Mouse (Mus musculus): ENCODE results near the gene Dedd2.

Dedd2 gene

DNA sequence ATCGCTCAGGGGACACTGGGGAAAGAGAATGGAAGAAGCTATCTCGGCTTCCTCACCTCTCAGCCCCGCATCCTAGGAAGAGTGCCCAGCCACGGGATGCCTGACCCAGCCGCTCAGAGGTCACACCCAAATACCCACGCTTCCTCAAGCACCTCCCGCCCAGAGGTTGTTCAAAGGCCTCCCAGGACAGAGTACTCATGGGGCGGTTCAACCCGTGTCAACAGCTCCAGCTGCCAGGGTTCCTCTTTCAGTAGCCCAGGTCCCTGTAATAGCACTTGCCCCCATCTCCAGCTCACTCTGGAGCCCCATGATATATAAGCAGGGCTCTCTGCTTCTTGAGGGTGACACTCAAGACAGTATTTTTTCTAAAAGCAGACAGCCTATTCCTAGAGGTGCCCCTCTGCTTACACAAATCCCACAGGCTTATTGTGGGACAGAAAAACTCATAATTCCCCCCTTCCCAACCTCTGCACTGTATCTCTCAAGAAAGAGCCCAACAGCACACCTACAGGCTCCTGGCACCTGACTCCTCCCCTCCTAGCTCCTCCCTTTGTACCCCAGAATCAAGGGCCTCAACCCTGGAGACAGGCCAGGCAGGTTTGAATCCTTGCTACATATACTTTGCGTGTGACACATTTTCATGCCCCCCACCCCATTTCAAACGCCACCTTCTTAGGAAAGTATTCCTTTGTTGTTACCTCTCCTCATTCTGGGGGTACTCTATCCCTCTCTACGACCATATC, 2.6 kb downstream of the Dedd2 start:
- DNase-seq, result no peak

DNA sequence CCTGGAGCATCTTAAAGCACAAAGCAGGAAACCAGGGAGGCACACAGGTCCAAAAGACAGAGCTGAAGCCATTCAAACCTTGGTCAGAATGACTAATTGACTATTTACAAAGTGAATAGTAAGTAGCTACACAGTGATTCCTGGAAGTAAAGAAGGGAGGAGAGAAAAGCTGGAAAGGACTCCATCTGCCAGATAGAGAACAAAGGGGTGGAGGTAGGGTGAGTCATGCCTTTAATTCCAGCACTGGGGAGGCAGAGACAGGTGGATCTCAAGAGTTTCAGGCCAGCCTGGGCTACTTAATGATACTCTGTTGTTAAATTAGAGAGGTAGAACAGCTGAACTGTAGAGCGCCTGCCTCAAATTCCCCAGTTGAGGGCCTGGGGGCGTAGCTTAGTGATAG, 6.2 kb downstream of the Dedd2 start:
- no peak for DNase-seq

DNA sequence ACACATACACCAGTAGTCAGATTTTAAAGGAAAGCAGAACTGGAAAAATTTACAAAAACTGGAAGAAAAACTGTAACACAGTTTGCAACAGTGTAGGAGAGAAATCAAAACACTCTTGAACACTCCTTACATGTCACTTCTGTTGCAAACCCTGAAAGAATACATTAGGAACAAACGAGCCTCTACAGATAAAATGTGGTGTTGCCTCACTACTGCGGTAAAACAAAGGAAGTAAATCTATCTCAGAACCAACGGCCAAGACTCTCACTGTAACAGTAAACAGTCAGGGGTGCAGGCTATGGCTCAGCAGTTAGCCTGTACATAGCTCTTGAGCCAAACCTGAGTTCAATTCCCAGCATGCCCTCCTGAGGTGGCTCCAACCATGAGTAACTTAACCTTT, 7.3 kb downstream of the Dedd2 start:
- DNase-seq, result no peak

DNA sequence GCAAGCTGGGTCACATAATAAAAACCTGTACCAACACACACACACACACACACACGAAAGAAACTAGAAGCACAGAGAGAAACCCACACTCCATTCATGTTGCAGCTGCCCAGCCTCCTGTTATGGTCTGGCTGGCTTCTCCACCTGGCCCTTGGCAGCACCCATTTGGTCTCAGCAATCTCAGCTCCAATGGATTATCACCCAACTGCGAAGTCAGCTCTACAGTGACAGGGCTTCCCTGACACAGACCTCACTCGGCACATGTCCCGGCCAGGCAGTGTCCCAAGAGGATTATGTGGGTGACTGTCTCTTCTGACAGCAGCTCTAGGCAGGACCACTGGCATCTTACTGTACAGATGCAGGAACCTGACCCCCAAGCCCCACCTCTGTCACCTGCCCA, 9.9 kb downstream of the Dedd2 start:
- no peak for DNase-seq

DNA sequence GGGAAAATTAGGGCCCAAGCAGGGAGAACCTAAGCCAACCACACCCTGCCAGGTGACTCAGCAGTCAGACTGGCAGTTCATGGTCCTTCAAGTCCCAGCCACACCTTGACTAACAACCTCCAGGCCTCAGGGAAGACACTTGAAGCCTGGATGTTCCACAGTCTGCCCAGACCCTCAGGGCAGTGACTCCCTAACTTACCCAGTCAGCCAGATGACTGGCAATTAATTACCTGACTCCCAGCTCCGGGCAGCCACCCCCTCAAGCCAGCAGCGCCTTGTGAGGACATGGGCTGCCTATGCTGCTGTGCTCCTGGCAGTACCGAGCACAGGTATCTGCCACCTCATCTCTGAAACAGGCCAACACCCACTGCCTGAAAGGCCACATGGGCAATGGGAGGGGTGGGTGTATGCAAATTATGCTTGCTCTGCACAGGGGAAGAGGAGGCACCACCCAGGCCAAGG, 11.2 kb downstream of the Dedd2 start:
- no peak for DNase-seq

GRCm38 (mm10) chr7:25206094-25206830, 14.2 kb downstream of the Dedd2 start:
- DNase-seq, result no peak

DNA sequence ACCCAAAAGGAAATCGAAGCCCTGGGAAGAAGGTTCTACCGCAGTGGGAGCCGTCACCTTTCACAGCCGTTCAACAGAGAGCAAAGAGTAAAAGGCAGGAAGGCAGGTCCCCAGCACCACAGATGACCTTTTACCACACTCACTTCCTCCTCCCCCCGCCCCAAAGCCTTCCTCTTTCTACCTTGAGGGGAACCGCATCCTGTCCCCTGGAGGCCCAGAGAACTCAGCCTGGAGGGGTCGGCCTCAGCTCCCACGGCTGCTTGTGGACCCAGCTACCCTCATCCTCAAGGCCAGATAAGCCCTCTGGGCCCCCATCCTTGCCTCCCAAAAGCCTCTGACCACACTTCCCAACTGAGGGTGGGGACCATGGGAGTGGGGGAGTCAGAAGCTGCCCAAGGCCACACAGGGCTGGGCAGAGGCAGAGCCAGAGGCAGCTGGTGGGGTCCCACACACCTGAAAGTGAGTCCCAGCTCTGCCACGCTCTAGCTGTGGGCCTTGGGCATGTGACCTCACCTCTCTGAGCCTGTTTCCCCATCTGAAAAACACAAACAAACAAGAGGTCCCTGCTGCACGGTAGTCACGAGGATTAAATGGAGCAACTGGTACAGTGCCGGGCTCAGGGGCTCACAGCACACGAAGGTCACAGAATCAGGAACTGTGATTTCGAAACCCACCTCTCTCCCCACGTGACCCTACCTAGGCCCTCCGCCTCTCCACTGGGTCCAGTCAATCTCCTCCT, 14.9 kb downstream of the Dedd2 start:
- DNase-seq, result no peak

- DNase-seq, result no peak
Observed at GRCm38 (mm10) chr7:25203624-25204023, 16.8 kb downstream of the Dedd2 start.

DNA sequence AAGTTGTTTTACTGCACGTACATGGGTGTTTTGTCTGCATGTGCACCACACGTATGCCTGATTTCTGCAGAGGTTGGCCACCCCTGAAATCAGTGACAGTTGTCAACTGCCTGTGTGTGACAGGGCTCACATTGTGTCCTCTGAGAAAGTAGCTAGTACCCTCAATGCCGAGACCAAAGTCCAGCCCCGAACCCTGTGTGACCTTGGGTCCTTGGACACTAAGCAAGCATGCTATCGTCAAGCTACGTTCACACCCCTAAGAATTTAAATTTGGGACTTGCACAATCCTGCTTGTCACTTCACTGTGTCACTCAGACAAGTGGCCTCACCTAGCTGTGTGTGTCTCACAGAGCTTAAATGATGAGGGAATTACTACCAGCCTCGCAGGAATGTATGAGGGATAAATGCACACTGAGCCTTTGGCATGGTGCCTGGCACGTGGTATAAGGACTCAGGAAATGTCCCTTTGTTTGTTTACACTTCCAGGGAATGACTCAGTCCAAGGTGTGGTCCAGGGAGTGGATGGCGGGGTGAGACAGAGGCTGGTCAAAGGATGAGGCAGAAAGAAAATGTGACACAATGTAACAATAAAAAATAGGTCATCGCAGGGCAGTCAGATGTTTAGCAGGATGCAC, 22.9 kb downstream of the Dedd2 start:
- DNase-seq, result no peak

GRCm38 (mm10) chr7:25196107-25196506, 24.3 kb downstream of the Dedd2 start:
- no peak for DNase-seq

- DNase-seq, result no peak
Observed at GRCm38 (mm10) chr7:25195148-25195547, 25.3 kb downstream of the Dedd2 start.

DNA sequence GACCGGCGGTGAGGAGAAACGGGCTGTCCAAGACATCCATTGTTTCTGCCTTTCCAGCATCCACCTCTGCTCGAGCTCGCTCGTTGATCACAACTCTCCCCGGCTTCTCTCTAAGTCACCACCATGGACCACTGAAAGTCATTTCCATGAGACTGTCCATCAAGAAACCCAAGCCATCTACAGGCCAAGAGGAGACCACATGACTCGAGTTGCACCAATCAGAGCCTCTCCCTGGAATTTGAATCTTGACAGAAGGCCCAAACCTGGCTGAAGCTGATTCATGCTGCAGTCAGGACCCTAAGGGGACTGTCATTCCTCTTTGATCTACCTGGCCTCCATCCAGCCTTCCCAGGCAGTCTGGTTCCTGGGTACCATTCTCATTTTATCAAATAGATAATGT, 28.3 kb downstream of the Dedd2 start:
- DNase-seq, result no peak

- no peak for DNase-seq
Observed at GRCm38 (mm10) chr7:25190806-25191205, 29.6 kb downstream of the Dedd2 start.

DNA sequence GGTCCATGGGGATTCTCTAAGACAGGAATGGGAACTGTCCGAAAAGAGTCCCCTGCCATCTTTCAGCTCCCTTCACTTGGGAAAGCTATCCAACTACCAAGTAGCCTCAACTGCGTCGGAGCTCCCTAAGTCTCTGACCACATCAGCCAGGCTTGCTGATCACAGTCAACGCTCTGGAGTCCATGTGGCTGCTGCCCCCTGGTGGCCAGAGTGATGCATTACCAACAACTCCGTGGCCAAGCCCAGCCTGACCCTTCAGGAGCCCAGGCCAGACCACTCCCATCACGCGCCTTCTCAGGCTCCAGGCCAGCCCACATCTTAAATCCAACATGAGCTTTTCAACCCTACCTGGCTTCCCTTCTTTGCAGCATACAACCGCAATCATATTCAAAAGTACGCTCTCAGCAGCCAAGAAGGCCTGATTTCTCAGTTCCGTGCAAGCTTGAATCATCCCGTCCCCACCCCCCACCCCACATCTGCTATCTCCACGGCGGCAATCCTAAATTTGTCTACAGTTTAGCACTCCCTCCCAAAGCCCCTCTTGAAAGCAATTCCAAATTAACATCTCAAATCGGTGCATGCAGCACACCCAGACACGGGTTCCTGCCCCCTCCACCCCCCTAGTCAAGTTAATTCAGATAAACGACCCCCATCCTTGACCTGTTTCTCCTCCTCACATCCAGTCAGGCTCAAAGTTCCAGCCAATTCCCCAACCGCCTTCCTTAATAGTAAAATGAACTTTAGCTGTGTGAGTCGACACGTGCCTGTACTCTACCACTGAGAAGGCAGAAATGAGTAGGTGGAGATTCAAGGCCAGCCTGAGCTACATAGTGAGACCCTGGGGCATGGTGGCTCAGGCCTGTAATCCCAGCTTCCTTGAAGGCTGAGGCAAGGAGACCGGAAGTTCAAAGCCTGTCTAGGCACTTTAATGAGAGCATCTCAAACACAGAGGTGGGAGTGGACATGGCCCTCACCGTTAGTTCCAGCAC, 32.5 kb downstream of the Dedd2 start:
- peak; percentile 72 for DNase-seq

DNA sequence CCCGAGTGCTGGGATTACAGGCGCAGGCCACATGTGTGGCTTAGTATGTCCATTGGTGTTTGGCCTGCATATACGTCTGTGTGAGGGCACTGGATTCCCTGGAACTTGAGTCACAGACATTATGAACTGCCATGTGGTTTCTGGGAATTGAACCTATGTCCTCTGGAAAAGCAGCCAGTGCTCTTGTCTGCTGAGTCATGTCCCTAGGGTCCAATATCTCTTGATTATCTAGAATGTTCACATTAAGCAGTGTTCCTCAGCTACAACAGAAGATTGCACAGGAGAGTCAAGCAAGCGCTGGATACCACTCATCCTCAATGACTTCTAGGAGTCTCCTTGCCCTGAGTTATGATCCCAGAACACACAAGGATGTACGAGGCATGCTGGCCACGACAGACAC, 36.3 kb downstream of the Dedd2 start:
- DNase-seq, result no peak

DNA sequence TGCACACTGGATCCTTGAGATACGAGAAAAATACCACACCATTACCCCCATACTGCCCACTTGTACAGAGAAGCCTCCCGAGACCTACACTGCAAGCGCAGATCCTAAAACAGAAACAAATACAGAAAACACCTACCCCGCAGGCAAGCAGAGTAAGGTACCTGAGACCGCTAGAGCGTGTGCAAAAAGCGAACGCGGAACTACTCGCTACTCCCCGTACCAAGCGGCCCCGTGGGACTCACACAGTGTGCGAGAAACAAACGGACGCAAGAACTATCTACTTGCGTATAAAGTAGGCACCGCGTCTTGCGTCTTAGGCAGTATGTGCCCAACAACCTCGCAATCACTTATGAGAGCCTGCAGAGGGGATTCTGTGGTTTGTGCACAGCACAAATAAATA, 38.6 kb downstream of the Dedd2 start:
- no peak for DNase-seq

DNA sequence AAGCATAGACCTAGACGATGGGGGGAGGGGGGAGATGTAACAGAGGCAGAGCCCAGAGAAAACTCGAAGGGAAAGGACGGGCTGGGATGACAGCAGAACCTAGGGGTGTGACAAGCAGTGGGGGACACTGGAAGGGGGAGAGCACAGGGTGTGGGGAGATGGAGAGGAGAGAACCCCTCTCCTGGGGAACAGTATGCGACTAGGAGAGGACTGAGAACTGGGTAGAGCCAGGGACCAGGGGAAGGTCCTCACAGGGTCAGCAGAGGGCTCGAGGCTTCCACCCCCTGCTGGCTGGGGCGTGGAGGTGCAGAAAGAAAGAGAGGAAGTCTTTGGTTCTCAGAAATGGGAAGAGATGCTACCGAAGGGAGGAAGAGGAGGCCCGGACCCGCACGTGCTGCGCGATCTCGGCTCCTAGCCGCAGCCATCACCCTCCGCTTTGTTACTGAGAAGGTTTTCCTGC, 39.1 kb downstream of the Dedd2 start:
- no peak for DNase-seq

DNA sequence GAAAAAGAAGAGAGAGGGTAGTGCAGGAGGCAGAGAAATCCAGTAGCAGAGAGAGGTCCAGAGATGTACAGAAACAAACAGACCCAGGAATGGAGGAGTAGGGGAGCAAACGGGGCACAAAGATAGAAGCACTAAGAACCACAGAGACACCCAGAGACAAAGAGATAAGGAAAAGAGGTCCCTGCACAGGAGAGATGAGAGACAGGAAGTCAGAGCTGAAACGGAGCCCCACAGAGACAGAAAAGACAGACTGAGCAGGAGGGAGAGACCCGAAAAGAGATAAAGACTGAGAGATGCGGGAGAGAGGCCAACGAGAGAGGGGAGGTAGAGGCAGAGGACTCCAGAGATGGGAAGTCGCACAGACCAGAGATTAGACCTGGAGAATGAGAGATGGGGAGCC, 39.9 kb downstream of the Dedd2 start:
- DNase-seq, result no peak

- peak; percentile 84 for DNase-seq
Observed at GRCm38 (mm10) chr7:25179606-25180161, 40.7 kb downstream of the Dedd2 start, which contains the start of gene Pou2f2. Gene Pou2f2 (minus strand): TSS chr7:25179726.

GRCm38 (mm10) chr7:25178787-25179605, 41.4 kb downstream of the Dedd2 start:
- DNase-seq, result peak; percentile 22

DNA sequence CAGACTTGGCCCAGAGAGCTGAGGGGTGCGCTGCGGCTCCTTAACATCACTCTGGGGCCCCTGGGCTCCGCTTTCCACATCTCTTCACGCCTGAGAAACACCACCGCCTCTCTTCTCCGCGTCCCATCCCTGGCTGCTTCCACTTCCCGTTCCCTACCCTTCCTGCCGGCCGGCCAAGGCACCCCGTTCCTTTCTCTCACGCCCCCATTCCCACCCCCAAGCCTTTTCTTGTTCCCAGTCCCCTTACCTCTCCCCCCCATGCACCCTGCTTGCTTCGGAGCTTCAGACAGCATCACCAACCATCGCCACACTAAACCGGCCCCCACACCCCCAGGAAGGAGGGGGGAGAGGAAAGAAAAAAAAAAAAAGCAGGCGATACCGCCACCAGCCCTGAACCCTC, 42.1 kb downstream of the Dedd2 start:
- DNase-seq, result no peak
